Mouse (Mus musculus) erythroblast, embryonic 14.5 days (primary cell): ENCODE measurements at regions not wholly inside any gene's neighbourhood (a gene's known extent, or its start where the extent isn't known, plus 50 kb on each side); places are given as distances from the start of the nearest gene placed in this dataset.
"Not testable (repeated sequence)": the region's sequence is repeated elsewhere in the genome, so short reads cannot be mapped to it uniquely, and the experiment has no call there.

ENCODE experiments used
- H3K27me3 ChIP-seq: 2 replicates; pipeline ENCODE4 v1.6.1; 2012; ENCODE audit warnings: inconsistent platforms; ENCODE audit not compliant: control insufficient read depth
- H3K36me3 ChIP-seq: 2 replicates; pipeline ENCODE4 v1.6.1; 2012; ENCODE audit warnings: mild to moderate bottlenecking, inconsistent platforms; ENCODE audit not compliant: control insufficient read depth
- H3K4me1 ChIP-seq: 2 replicates; pipeline ENCODE4 v1.6.1; 2012; ENCODE audit warnings: inconsistent platforms; ENCODE audit not compliant: control insufficient read depth
- H3K4me3 ChIP-seq: replicated peaks from 2 replicates; pipeline ENCODE3; 2012; ENCODE audit warnings: moderate library complexity, mild to moderate bottlenecking, inconsistent platforms
- H3K9me3 ChIP-seq: 2 replicates; pipeline ENCODE4 v1.6.1; 2012; ENCODE audit warnings: low read length, inconsistent platforms, mixed read lengths; ENCODE audit not compliant: control insufficient read depth
- GATA1 ChIP-seq: IDR thresholded peaks from 2 replicates; pipeline ENCODE4 v1.6.1; 2012; ENCODE audit warnings: low read length, inconsistent platforms, mixed read lengths
- TAL1 ChIP-seq: IDR thresholded peaks from 3 replicates; pipeline ENCODE4 v1.6.1; 2012; ENCODE audit warnings: low read length, inconsistent platforms, mixed read lengths

DNA sequence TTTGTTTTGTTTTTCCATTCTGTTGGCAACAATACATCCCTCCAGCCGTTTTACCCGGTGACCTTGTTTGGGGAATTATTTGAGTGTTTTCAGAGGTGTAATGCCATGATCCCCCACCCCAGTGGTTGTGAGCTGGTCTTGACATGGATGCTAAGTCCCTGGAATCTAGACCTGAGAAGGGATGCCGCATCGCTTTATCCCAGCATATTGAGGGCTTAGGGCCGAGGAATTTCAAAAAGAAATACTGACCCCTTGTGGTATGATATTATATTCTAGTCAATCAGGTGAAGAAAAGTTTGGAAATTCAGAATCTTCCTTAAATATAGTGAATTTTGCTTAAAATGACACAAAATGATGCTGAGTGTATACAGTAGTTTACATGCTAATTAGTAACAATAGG lies 75.7 kb upstream of the Cwc22 start:
- Histone ChIP-seq H3K4me1 (no peaks in the 10 kb centered on the region), H3K4me3 (no peak overlapping the region), H3K27me3 (no peaks in the 10 kb centered on the region), H3K36me3 (no peaks in the 10 kb centered on the region), H3K9me3 (no peaks in the 10 kb centered on the region)
- TF ChIP-seq TAL1 (no peak), GATA1 (no peak)

GRCm38 (mm10) chr2:78021356-78021900 lies 75.3 kb upstream of the Cwc22 start:
- Histone ChIP-seq H3K27me3 (no peaks in the 10 kb centered on the region), H3K9me3 (no peaks in the 10 kb centered on the region), H3K4me1 (no peaks in the 10 kb centered on the region), H3K4me3 (no peak overlapping the region), H3K36me3 (no peaks in the 10 kb centered on the region)
- TF ChIP-seq TAL1 = no peak; the same call in 2 of the 3 replicates
- no peak for TF ChIP-seq GATA1

DNA sequence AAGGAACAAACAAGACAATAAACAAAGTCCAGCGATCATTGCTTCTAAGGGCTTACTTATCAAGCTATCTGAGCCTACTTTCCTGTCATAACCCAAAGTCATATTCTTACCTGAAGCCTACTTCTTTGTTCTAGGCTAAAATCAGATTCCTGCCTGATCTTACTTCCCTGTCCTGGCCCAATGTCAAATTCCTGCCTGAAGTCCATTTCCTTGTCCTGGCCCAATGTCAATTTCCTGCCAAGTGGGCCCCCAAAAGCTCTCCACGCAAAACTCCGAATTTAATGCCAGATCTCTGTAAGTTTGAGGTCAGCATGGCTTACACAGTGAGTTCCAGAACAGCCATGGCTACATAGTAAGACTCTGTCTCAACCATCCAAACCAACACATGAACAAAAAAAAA lies 74.3 kb upstream of the Cwc22 start:
- H3K27me3 ChIP-seq = no peaks in the 10 kb centered on the region
- no peaks in the 10 kb centered on the region for H3K4me1 ChIP-seq
- H3K4me3 ChIP-seq = no peak overlapping the region
- TF ChIP-seq GATA1 (no peak), TAL1 (no peak; the same call in 2 of the 3 replicates)
- H3K9me3 ChIP-seq = no peaks in the 10 kb centered on the region
- H3K36me3 ChIP-seq = no peaks in the 10 kb centered on the region

DNA sequence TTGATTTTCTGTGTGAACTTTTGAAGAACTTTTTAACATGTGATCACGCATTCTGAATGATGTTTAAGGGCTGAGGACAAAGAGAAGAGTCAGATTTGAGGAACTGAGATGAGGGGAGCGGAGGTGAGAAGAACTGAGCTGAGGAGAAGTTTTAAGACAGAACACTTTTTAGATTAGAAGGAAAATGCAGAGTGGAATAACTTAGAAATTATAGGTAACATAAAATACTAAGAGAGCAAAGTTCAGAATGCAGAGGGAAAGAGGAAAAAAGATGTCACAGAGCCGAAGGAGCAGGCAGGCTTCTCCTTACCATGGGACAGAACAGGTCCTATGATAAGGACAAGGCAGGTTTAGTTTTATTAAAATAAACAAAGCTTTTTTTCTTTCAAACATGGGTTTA lies 73.7 kb upstream of the Cwc22 start:
- no peak for TF ChIP-seq GATA1
- no peak for TF ChIP-seq TAL1
- Histone ChIP-seq H3K36me3 (no peaks in the 10 kb centered on the region), H3K4me1 (no peaks in the 10 kb centered on the region), H3K9me3 (no peaks in the 10 kb centered on the region), H3K4me3 (no peak overlapping the region), H3K27me3 (no peaks in the 10 kb centered on the region)

GRCm38 (mm10) chr2:78012441-78012840 lies 66.3 kb upstream of the Cwc22 start:
- H3K9me3 ChIP-seq = not testable (repeated sequence)

DNA sequence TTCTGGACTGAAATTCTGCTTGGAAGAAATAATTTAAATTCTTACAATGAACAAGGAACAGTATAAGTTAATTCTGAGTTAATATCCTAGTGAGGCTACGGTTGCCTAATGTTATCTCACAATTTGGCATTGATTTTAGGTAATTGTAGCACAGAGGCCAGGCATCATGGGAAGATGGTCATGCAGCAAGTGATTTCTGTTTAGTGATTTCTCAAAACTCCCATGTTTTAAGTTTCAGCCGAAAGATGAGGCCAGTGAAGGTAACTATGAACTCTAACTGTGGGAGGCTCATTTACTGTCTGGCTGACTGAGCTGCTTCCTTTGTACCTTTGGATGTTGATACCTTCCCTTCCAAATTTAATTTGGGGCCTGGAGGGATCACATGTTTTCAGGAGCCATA lies 65.6 kb upstream of the Cwc22 start:
- H3K27me3 ChIP-seq = no peaks in the 10 kb centered on the region
- H3K4me3 ChIP-seq = no peak overlapping the region
- no peak; the same call in 1 of the 2 replicates for TF ChIP-seq GATA1
- TF ChIP-seq TAL1 = no peak
- H3K4me1 ChIP-seq = no peaks in the 10 kb centered on the region
- H3K9me3 ChIP-seq = no peaks in the 10 kb centered on the region
- no peaks in the 10 kb centered on the region for H3K36me3 ChIP-seq

More at GRCm38 (mm10) chr2:78012441-78012840, 66.3 kb upstream of the Cwc22 start:
- H3K36me3 ChIP-seq, H3K4me3 ChIP-seq, H3K27me3 ChIP-seq, H3K4me1 ChIP-seq: not testable (repeated sequence)

DNA sequence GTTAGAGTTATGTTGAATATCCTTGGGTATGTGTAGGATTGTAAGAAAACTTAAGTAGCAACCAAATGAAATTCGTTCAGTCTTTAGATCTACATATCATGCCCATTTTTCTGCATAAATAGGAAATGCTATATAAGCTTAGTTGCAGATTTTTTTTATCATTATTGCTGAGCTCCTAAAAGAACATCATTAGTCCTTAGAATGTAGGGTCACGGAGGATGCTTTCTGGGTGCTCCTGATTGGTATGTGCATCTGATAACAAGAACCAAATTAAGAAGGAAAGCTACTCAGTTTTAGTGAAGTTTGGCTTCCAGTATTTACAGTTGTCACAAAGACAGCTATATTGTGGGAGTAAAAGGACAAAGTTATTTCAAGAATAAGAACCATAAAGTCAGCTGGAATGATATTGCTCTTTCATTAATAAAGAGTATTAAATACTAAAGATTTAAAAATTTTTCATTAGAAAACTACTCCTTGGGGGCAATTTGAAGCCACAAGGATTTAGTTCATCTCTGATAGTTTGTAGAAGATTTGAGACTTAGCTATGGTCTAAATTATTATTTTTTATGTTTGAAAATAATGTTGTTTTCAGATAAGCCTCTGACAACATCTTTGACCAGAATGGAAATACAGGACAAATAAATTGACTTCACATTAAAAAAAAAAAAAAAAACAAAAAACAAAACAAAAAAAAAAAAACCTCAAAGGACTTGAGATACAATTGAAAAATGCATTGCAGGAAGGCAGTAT lies 65.1 kb upstream of the Cwc22 start:
- Histone ChIP-seq H3K4me3 (no peak overlapping the region), H3K4me1 (no peaks in the 10 kb centered on the region), H3K27me3 (no peaks in the 10 kb centered on the region), H3K36me3 (no peaks in the 10 kb centered on the region), H3K9me3 (no peaks in the 10 kb centered on the region)
- TF ChIP-seq GATA1 = peak; percentile 11; the same call in 1 of the 2 replicates
- no peak for TF ChIP-seq TAL1

DNA sequence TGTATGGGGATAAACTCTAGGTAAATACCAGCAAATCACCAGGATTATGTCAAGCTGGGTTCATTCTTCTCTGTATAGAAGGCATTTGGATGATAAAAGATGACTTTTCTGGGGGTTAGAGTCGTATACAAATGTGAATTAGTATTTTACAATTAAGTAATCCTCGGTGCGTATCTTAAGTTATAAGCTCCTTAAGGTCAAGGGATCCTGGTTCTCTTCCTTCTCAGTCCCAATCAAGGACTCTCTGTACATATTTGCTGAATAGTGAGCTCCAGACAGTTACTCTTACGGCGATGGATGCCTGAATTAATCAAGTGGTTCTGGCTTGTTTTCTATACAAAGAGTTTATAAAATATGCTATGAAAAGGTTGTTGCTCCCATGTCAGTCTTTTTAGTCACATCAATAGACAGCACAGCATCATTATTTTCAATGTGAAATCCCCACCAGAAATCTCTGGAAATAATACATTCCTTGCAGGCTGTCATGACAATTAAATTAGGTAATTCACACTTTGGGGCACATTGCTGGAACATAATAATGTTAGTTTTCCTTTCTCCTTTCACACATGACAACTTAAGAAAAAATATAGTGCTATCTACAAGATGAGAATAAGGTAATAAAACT lies 64.0 kb upstream of the Cwc22 start:
- Histone ChIP-seq H3K27me3 (no peaks in the 10 kb centered on the region), H3K4me1 (no peaks in the 10 kb centered on the region), H3K9me3 (no peaks in the 10 kb centered on the region), H3K4me3 (no peak overlapping the region), H3K36me3 (no peaks in the 10 kb centered on the region)
- no peak for TF ChIP-seq TAL1
- 0 out of 2 replicates have a peak, but pooled peaks have one; percentile 4 for TF ChIP-seq GATA1

GRCm38 (mm10) chr2:78008094-78008493 lies 61.9 kb upstream of the Cwc22 start:
- TF ChIP-seq GATA1 = no peak
- no peak for TF ChIP-seq TAL1
- H3K4me1 ChIP-seq = no peaks in the 10 kb centered on the region
- H3K36me3 ChIP-seq = no peaks in the 10 kb centered on the region
- H3K27me3 ChIP-seq = no peaks in the 10 kb centered on the region
- no peak overlapping the region for H3K4me3 ChIP-seq
- no peaks in the 10 kb centered on the region for H3K9me3 ChIP-seq
